Mouse (Mus musculus) lung, embryonic 16.5 days (tissue): ENCODE measurements at regions not wholly inside any gene's neighbourhood (a gene's known extent, or its start where the extent isn't known, plus 50 kb on each side); places are given as distances from the start of the nearest gene placed in this dataset.
A peak's percentile ranks its signal among the peaks of the same experiment; 100 is the strongest.
"Not testable (repeated sequence)": the region's sequence is repeated elsewhere in the genome, so short reads cannot be mapped to it uniquely, and the experiment has no call there.

Source experiments
- ATAC-seq: fragments of 200-750 bp; cut with Nextera tagmentation; 2 replicates; pipeline ENCODE4 v1.8.0; 2017; ENCODE audit warnings: low read depth, mild to moderate bottlenecking, moderate library complexity
- H3K27ac ChIP-seq: fragments of 300-500 bp; sonication (generic); 2 replicates; pipeline ENCODE4 v1.5.1; 2014; ENCODE audit warnings: mild to moderate bottlenecking, control low read depth, low read length
- H3K27me3 ChIP-seq: fragments of 300-500 bp; sonication (generic); 2 replicates; pipeline ENCODE4 v1.6.1; 2014; ENCODE audit warnings: low read depth, low read length, mixed read lengths; ENCODE audit not compliant: control insufficient read depth, insufficient read depth
- H3K36me3 ChIP-seq: fragments of 300-500 bp; sonication (generic); 2 replicates; pipeline ENCODE4 v1.6.1; 2014; ENCODE audit warnings: low read length; ENCODE audit not compliant: control insufficient read depth, insufficient read depth
- H3K4me1 ChIP-seq: fragments of 300-500 bp; sonication (generic); replicated peaks from 2 replicates; pipeline ENCODE4 v1.6.1; 2014; ENCODE audit warnings: low read length, mixed read lengths; ENCODE audit not compliant: control insufficient read depth, insufficient read depth
- H3K4me2 ChIP-seq: fragments of 300-500 bp; sonication (generic); 2 replicates; pipeline ENCODE4 v1.6.1; 2014; ENCODE audit warnings: low read depth, low read length, control low read depth
- H3K4me3 ChIP-seq: fragments of 300-500 bp; sonication (generic); 2 replicates; pipeline ENCODE4 v1.5.1; 2014; ENCODE audit warnings: mild to moderate bottlenecking, low read length, control low read depth
- H3K9ac ChIP-seq: fragments of 300-500 bp; sonication (generic); 2 replicates; pipeline ENCODE4 v1.6.1; 2014; ENCODE audit warnings: low read length, control low read depth
- H3K9me3 ChIP-seq: fragments of 300-500 bp; sonication (generic); 2 replicates; pipeline ENCODE4 v1.6.1; 2016; ENCODE audit warnings: low read length; ENCODE audit not compliant: control insufficient read depth
- WGBS: fragments of 180-500 bp; shearing (Covaris S2); extraction: QIAGEN DNeasy Blood & Tissue Kit; methylation state at CpG from one replicate; pipeline ENCODE4 v1.1.7; 2014; 5-methylcytosine and 5-hydroxymethylcytosine counted together

DNA sequence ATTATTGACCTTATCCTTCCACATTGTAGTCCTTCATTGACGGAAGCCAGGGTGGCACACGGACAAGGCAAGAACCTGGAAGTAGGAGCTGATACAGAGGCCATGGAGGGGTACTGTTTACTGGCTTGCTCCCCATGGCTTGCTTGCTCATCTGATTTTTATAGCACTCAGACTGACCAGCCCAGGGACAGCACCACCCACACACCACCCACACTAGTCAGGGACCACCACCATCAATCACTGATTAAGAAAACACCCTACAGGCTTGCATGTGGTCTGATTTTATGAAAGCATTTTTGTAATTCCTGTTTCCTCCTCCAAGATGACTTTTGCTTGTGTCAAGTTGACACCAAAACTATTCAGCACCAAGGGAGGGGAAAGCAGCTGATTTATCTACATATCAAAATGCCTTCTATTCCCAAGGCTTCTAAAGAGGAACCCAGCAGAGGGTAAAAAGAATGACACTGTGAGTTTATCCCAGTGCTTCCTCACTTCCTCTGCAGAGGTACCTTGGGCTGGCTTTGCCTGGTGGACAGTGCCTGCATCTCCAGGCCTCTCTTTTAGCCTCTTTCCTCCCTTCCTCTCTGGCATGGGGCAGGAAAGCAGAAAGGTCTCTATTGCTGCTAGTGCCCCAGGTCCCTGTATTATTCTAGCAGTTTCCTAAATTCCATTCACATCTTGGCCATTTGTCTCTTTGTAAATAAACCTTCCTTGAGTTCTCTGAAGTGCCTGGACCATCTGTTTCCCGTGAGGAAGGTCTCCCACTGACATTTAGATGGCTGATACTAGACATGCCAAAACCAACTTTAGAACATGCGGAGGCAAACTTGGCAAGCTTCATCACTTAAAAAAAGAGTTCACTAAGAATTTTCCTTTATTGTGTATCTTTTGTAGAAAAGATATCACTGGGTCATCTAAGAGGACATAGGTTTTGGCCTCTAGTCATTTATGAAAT lies 507.6 kb downstream of the Gja1 start:
- Histone ChIP-seq H3K27ac (no peak overlapping the region), H3K36me3 (no peaks in the 10 kb centered on the region), H3K27me3 (no peaks in the 10 kb centered on the region), H3K9ac (no peak overlapping the region), H3K4me2 (no peak overlapping the region), H3K4me1 (no peaks in the 10 kb centered on the region), H3K9me3 (no peaks in the 10 kb centered on the region), H3K4me3 (no peak overlapping the region)
- peak; percentile 79 for ATAC-seq
- WGBS: 50% methylated on average over 4 of the region's 4 CpGs

DNA sequence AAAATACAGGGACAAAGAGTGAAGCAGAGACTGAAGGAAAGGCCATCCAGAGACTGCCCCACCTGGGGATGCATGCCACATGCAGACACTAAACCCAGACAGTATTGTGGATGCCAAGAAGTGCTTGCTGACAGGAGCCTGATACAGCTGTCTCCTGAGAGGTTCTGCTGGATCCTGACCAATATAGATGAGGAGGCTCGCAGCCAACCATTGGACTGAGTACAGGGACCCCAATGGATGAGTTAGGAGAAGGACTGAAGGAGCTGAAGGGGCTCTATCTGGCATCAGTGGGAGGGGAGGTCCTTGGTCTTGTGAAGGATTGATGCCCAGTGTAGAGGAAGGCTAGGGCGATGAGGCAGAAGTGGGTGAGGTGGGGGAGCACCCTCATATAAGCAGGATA lies 514.4 kb downstream of the Gja1 start:
- not testable (repeated sequence) for H3K9ac ChIP-seq, H3K27me3 ChIP-seq, ATAC-seq, H3K4me3 ChIP-seq, H3K4me1 ChIP-seq, H3K36me3 ChIP-seq, H3K27ac ChIP-seq, H3K4me2 ChIP-seq, H3K9me3 ChIP-seq
- 82% methylated on average over 2 of the region's 2 CpGs for WGBS

DNA sequence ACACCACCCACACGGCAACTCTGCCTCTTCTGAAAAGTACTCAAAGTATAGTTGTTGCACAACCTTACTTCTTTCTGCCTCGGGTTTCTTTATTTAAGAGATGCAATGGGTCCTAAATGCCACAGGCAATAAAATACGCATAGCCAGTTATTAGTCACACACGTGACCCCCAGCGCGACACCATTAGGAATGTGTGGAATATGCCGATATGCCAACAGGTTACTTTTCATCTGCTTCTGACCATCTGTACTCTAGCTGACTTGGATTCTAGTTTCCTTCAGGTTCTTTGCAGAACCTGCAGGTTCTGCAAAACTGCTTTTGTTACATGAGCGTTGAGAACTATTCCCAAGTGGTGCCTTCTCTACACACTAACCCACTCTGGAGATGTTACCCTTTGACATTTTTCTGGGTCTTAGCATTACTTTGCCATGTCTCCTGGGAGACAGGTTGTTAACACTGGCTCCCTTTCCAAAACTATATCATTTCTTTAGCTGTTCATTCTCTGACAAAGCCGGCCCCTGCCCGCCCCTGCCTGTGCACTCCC lies 515.6 kb downstream of the Gja1 start:
- no peak overlapping the region for H3K27ac ChIP-seq
- H3K9ac ChIP-seq: no peak overlapping the region
- H3K4me2 ChIP-seq: no peak overlapping the region
- WGBS: 70% methylated on average over 10 of the region's 10 CpGs
- no peaks in the 10 kb centered on the region for H3K4me1 ChIP-seq
- no peaks in the 10 kb centered on the region for H3K9me3 ChIP-seq
- no peak for ATAC-seq
- no peaks in the 10 kb centered on the region for H3K27me3 ChIP-seq
- H3K36me3 ChIP-seq: no peaks in the 10 kb centered on the region
- H3K4me3 ChIP-seq: no peak overlapping the region

DNA sequence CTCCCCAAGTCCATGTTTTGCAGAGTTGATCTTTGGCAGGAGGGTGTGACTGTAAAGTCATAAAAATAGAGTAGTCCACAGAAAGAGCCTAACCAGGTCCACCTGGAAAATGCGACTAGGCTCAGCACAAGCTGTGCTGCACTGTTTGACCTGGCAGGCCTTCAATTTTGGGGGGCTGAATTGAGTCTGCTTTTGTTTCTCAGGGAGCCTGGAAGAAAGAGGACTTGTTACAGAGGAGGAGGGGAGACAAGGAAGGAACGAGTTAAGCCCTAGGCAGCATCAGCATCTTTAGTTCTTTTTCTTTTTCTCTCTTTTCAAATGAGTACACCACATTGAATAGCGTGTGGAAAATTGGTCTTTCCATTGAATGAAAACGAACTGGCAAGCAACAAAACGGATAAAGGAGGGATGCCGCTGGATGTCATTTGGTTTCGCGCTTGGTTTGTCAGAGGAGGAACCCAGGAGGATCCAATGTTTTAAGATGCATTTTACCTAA lies 516.1 kb downstream of the Gja1 start:
- Histone ChIP-seq H3K4me3 (no peak overlapping the region), H3K4me2 (no peak overlapping the region), H3K4me1 (no peaks in the 10 kb centered on the region), H3K36me3 (no peaks in the 10 kb centered on the region), H3K27me3 (no peaks in the 10 kb centered on the region), H3K9me3 (no peaks in the 10 kb centered on the region), H3K9ac (no peak overlapping the region), H3K27ac (no peak overlapping the region)
- WGBS: 70% methylated on average over 8 of the region's 8 CpGs
- ATAC-seq: no peak

DNA sequence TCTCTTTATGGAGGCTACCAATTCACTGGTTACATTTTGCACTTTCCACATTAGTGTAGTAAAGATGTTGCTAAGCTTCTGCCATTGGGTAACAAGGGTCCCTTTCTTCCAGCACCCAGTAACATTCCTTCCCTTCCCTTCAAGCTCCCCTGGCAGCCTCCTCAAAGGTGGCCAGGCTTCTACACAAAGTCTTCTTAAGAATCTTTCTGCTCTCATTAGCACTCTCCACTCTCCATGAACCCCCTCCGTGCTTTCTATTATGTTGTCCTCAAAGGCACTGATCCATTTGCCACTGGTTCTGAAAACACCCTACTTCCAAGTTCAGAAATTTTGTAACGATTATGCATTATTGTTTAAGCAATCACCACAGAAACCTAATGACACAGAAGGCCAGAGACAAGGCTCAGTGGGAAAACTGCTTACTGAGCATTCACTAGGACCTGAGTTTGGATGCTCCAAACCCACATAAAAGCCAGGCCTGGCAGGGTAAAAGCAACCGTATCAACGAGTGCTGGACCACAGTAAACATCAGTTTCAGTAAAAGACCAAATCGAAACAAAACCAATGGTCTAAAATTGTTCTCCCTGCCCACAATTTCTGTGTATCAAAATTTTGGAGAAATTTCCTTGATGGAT lies 522.6 kb downstream of the Gja1 start:
- Histone ChIP-seq H3K9me3 (no peaks in the 10 kb centered on the region), H3K4me2 (no peak overlapping the region), H3K27me3 (no peaks in the 10 kb centered on the region), H3K4me3 (no peak overlapping the region), H3K27ac (no peak overlapping the region), H3K9ac (no peak overlapping the region), H3K4me1 (no peaks in the 10 kb centered on the region), H3K36me3 (no peaks in the 10 kb centered on the region)
- WGBS: 76% methylated on average over 5 of the region's 5 CpGs
- ATAC-seq: no peak

DNA sequence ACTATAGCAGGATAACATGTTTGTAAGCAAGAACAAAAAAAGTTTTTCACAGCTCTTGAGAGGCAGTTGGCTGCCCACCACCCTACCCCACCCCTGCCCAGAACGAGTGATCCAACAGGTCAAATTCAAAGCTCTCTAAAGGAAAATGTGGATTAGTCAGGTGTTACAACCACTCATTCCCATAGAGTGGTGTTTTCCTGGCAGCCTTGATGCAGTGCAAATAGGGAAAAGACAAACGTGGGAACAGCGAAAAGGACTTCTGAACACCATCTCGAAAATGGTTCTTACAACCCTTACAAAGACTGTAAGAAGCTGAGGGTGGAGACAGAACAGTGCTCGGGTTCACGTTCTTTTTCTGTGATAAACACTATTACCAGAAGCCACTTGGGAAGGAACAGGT lies 523.8 kb downstream of the Gja1 start:
- H3K9me3 ChIP-seq: no peaks in the 10 kb centered on the region
- no peak overlapping the region for H3K4me3 ChIP-seq
- 50% methylated on average over 6 of the region's 6 CpGs for WGBS
- no peak overlapping the region for H3K9ac ChIP-seq
- H3K4me1 ChIP-seq: no peaks in the 10 kb centered on the region
- no peak overlapping the region for H3K4me2 ChIP-seq
- no peak overlapping the region for H3K27ac ChIP-seq
- no peaks in the 10 kb centered on the region for H3K27me3 ChIP-seq
- no peak for ATAC-seq
- no peaks in the 10 kb centered on the region for H3K36me3 ChIP-seq

DNA sequence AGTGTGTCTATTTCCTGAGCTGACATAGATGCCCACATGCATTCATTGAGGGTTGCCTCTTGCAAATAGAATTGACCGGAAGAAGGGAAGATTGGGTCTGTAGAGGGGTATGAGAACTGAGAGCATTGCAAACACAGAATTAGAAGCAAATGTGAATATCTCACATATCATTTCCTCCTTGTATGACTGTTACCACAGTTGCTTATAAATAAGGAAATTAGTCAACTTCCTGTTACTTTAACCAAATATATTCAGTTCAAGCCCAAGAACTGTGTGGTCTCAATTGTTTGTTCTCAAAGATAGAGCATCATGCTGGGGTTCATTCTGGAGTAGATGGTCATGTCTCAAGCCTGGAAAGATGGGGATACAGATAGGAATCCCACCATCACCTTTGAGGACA lies 535.6 kb downstream of the Gja1 start:
- 87% methylated on average over 1 of the region's 1 CpGs for WGBS
- no peaks in the 10 kb centered on the region for H3K9me3 ChIP-seq
- no peak overlapping the region for H3K27ac ChIP-seq
- no peak overlapping the region for H3K4me3 ChIP-seq
- no peaks in the 10 kb centered on the region for H3K27me3 ChIP-seq
- H3K9ac ChIP-seq: no peak overlapping the region
- H3K4me1 ChIP-seq: no peaks in the 10 kb centered on the region
- H3K4me2 ChIP-seq: no peak overlapping the region
- H3K36me3 ChIP-seq: no peaks in the 10 kb centered on the region
- no peak for ATAC-seq

DNA sequence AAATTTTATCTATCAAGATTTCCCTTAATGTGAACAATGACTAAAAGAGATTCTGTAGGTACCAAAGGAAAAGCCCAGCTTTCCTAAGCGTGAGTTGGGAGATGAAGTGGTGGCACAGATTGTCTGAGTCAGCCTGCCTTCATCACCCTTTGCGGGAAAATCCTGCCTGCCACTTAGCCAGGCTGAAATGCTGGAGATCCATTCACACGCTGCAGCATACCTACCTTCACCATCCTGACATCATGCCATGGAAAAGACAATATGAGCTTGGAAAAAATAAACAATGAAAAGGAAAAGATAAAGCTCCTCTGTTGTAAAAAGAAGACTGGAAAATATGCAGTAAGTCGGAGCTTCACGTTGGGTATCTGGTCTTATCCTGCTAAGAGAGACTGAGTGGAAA lies 537.0 kb downstream of the Gja1 start:
- H3K9ac ChIP-seq: no peak overlapping the region
- H3K27ac ChIP-seq: no peak overlapping the region
- 58% methylated on average over 5 of the region's 5 CpGs for WGBS
- H3K4me2 ChIP-seq: no peak overlapping the region
- no peaks in the 10 kb centered on the region for H3K9me3 ChIP-seq
- H3K36me3 ChIP-seq: no peaks in the 10 kb centered on the region
- ATAC-seq: no peak
- H3K4me1 ChIP-seq: no peaks in the 10 kb centered on the region
- H3K4me3 ChIP-seq: no peak overlapping the region
- no peaks in the 10 kb centered on the region for H3K27me3 ChIP-seq

DNA sequence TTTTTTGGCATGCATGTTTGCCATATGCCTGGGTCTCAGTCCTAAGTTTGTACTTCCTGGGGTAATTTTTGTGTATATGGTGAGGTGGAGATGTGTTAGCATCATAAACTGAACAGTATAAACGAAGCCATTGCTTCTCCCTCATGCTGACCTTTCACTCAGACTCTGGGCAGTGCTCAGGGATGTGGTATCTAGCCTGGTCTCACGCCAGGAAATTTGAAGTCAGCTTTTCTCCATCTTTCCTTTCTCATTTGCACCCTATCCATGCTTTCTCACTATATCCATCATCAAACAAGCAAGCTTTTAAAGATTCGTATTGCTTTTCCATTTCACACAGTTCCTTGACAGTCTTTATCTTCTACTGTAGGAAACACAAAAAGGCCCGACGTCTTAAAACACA lies 541.3 kb downstream of the Gja1 start:
- no peaks in the 10 kb centered on the region for H3K9me3 ChIP-seq

More for the DNA sequence above, 541.3 kb downstream of the Gja1 start:
- H3K9ac ChIP-seq: no peak overlapping the region
- ATAC-seq: peak; percentile 41; the same call in 1 of the 2 replicates
- H3K27ac ChIP-seq: no peak overlapping the region
- 42% methylated on average over 5 of the region's 5 CpGs for WGBS
- no peak overlapping the region for H3K4me2 ChIP-seq
- H3K4me1 ChIP-seq: peaks cover 3% of the 10 kb centered on the region; the same call in 1 of the 2 replicates
- no peak overlapping the region for H3K4me3 ChIP-seq
- no peaks in the 10 kb centered on the region for H3K36me3 ChIP-seq
- H3K27me3 ChIP-seq: no peaks in the 10 kb centered on the region
